Mouse (Mus musculus) cerebellum, adult 2 months (tissue): Measurements from ENCODE around the gene Ntsr2. TPM values are rescaled to one million over a fixed set of nuclear protein-coding genes. Genes with fewer than 3 reads are reported as not detected.
A peak's percentile ranks its signal among the peaks of the same experiment; 100 is the strongest.

Experiments used
- DNase-seq, 2 experiments: peaks; one replicate each; pipeline ENCODE4 v3.0.0; 2021
- H3K27ac ChIP-seq: fragments of 200-500 bp; 2 replicates; pipeline ENCODE4 v1.5.1; 2012; ENCODE audit warnings: low read length, control low read depth, inconsistent platforms; ENCODE audit not compliant: insufficient read depth
- H3K27me3 ChIP-seq: fragments of 200-500 bp; 2 replicates; pipeline ENCODE4 v1.6.1; 2012; ENCODE audit warnings: inconsistent platforms, mild to moderate bottlenecking, low read length, moderate library complexity; ENCODE audit not compliant: control insufficient read depth, insufficient read depth
- H3K4me1 ChIP-seq: fragments of 200-500 bp; 2 replicates; pipeline ENCODE4 v1.6.1; 2011; ENCODE audit warnings: low read length; ENCODE audit not compliant: control insufficient read depth, insufficient read depth
- H3K4me3 ChIP-seq: fragments of 200-500 bp; replicated peaks from 2 replicates; pipeline ENCODE3; 2011; ENCODE audit warnings: mild to moderate bottlenecking, low read depth, low read length, control low read depth; ENCODE audit not compliant: insufficient read depth
- CTCF ChIP-seq: fragments of 200-500 bp; IDR thresholded peaks from 2 replicates; pipeline ENCODE4 v1.5.1; 2011; ENCODE audit warnings: low read depth, mild to moderate bottlenecking, control low read depth, low read length, moderate library complexity, borderline replicate concordance; ENCODE audit not compliant: insufficient read depth
- POLR2A ChIP-seq: fragments of 200-500 bp; IDR thresholded peaks from 2 replicates; pipeline ENCODE4 v1.6.1; 2011; ENCODE audit warnings: low read length, control low read depth, borderline replicate concordance; ENCODE audit not compliant: insufficient read depth
- WGBS: fragments of 180-500 bp; shearing (Covaris S2); methylation state at CpG from one replicate; pipeline ENCODE4 v1.1.7; 2018; 5-methylcytosine and 5-hydroxymethylcytosine counted together
- polyA plus RNA-seq: library from polyadenylated mRNA; depleted of rRNA; stranded (reverse); fragments of >200 nt; gene quantifications from 2 replicates; pipeline ENCODE4 v1.2.3, GENCODE M21; 2012; rRNA removed

Gene Ntsr2
- polyA plus RNA-seq = 243 and 262 TPM in 2 replicates

GRCm38 (mm10) chr12:16653332-16654093 lies at the start of gene Ntsr2:
Ntsr2 (plus strand) TSS chr12:16653382.
- H3K27ac ChIP-seq = no peak within 1 kb of the TSS
- no peaks in the 10 kb centered on the region for H3K4me1 ChIP-seq
- H3K4me3 ChIP-seq = peak within 1 kb of the TSS; percentile 28
- no peaks in the 10 kb centered on the region for H3K27me3 ChIP-seq
- peak; percentile 45 for DNase-seq
- TF ChIP-seq POLR2A (no peak), CTCF (no peak)
- WGBS = 3% methylated on average over 58 of the region's 58 CpGs

- Histone ChIP-seq H3K27me3 (no peaks in the 10 kb centered on the region), H3K4me1 (no peaks in the 10 kb centered on the region; the same call in 1 of the 2 replicates), H3K27ac (no peak overlapping the region), H3K4me3 (no peak overlapping the region)
- 54% methylated on average over 5 of the region's 5 CpGs for WGBS
- TF ChIP-seq POLR2A (no peak), CTCF (no peak)
- DNase-seq = no peak
Measured at GRCm38 (mm10) chr12:16605624-16606023, 47.6 kb upstream of the Ntsr2 start.

GRCm38 (mm10) chr12:16610936-16611335 lies 42.2 kb upstream of the Ntsr2 start, which contains the start of gene Lpin1:
Lpin1 (minus strand) TSS chr12:16610966.
- TF ChIP-seq POLR2A (no peak), CTCF (no peak)
- no peaks in the 10 kb centered on the region for H3K27me3 ChIP-seq
- DNase-seq = no peak
- H3K4me1 ChIP-seq = no peaks in the 10 kb centered on the region
- no peak within 1 kb of the TSS for H3K4me3 ChIP-seq
- no peak within 1 kb of the TSS for H3K27ac ChIP-seq
- WGBS = 51% methylated on average over 2 of the region's 2 CpGs

GRCm38 (mm10) chr12:16614556-16614955 lies 38.6 kb upstream of the Ntsr2 start:
- no peak overlapping the region for H3K4me3 ChIP-seq
- DNase-seq = no peak
- TF ChIP-seq POLR2A (no peak), CTCF (no peak)
- no peak overlapping the region for H3K27ac ChIP-seq
- H3K27me3 ChIP-seq = no peaks in the 10 kb centered on the region
- H3K4me1 ChIP-seq = peaks cover 8% of the 10 kb centered on the region
- 70% methylated on average over 3 of the region's 3 CpGs for WGBS

GRCm38 (mm10) chr12:16615738-16616137 lies 37.4 kb upstream of the Ntsr2 start:
- 94% methylated on average over 2 of the region's 2 CpGs for WGBS

GRCm38 (mm10) chr12:16618512-16619274 lies 34.5 kb upstream of the Ntsr2 start:
- peak; percentile 59 to 71 for DNase-seq
- H3K27me3 ChIP-seq = no peaks in the 10 kb centered on the region; the same call in 1 of the 2 replicates
- H3K4me1 ChIP-seq = peaks cover 8% of the 10 kb centered on the region
- no peak overlapping the region for H3K27ac ChIP-seq
- TF ChIP-seq POLR2A = no peak
- no peak for TF ChIP-seq CTCF
- no peak overlapping the region for H3K4me3 ChIP-seq
- WGBS = 5% methylated on average over 12 of the region's 12 CpGs

More at GRCm38 (mm10) chr12:16615738-16616137, 37.4 kb upstream of the Ntsr2 start:
- Histone ChIP-seq H3K4me1 (peaks cover 8% of the 10 kb centered on the region), H3K27ac (no peak overlapping the region), H3K4me3 (no peak overlapping the region), H3K27me3 (no peaks in the 10 kb centered on the region; the same call in 1 of the 2 replicates)
- no peak for DNase-seq
- no peak for TF ChIP-seq CTCF
- TF ChIP-seq POLR2A = no peak

GRCm38 (mm10) chr12:16619453-16619852 lies 33.7 kb upstream of the Ntsr2 start:
- Histone ChIP-seq H3K4me1 (peaks cover 8% of the 10 kb centered on the region), H3K27ac (no peak overlapping the region), H3K4me3 (no peak overlapping the region), H3K27me3 (no peaks in the 10 kb centered on the region; the same call in 1 of the 2 replicates)
- DNase-seq = no peak
- TF ChIP-seq CTCF = no peak
- no peak for TF ChIP-seq POLR2A
- 78% methylated on average over 6 of the region's 6 CpGs for WGBS
